Mouse (Mus musculus): ENCODE results near the gene Angptl2.

GRCm38 (mm10) chr2:33173126-33173525, 42.7 kb upstream of the Angptl2 start:
- TF ChIP-seq CTCF (conservative IDR thresholded peaks at IDR 0.05; ENCODE audit: low read length) (no peak), NANOG (IDR thresholded peaks at IDR 0.05; ENCODE audit: borderline replicate concordance, low read length) (no peak), POU5F1 (IDR thresholded peaks at IDR 0.05; ENCODE audit: borderline replicate concordance, low read length) (no peak)

All from E14TG2a.4 (cell line).